Mouse (Mus musculus): ENCODE data around the gene Rhobtb3. TPM values are rescaled to one million over a fixed set of nuclear protein-coding genes. Genes with fewer than 3 reads are reported as not detected.

Rhobtb3 gene
- polyA plus RNA-seq (2016; fragmentation: Nextera tagmentation; extraction: Ambion mirVana), result 9.7 and 9.8 TPM in 2 replicates

- H3K27me3 ChIP-seq (replicated peaks), result peaks cover 14% of the 10 kb centered on the region
- peaks cover 6% of the 10 kb centered on the region for H3K4me1 ChIP-seq
- H3K36me3 ChIP-seq, result no peaks in the 10 kb centered on the region; the same call in 1 of the 2 replicates
- H3K9ac ChIP-seq, result peak within 1 kb of the TSS; percentile 69
- WGBS (ENCODE audit: insufficient replicate concordance), result under 1% methylated on average over 108 of the region's 110 CpGs
- H3K4me3 ChIP-seq, result peak within 1 kb of the TSS; percentile 69
- peak within 1 kb of the TSS; percentile 90 for H3K4me2 ChIP-seq
- no peaks in the 10 kb centered on the region for H3K9me3 ChIP-seq (replicated peaks)
- peak within 1 kb of the TSS; percentile 71 for H3K27ac ChIP-seq
- ATAC-seq, result peak; percentile 78
These were observed at the start of gene Rhobtb3 for GRCm38 (mm10) chr13:75943189-75944043. Rhobtb3 (minus strand) TSS chr13:75943925.

DNA sequence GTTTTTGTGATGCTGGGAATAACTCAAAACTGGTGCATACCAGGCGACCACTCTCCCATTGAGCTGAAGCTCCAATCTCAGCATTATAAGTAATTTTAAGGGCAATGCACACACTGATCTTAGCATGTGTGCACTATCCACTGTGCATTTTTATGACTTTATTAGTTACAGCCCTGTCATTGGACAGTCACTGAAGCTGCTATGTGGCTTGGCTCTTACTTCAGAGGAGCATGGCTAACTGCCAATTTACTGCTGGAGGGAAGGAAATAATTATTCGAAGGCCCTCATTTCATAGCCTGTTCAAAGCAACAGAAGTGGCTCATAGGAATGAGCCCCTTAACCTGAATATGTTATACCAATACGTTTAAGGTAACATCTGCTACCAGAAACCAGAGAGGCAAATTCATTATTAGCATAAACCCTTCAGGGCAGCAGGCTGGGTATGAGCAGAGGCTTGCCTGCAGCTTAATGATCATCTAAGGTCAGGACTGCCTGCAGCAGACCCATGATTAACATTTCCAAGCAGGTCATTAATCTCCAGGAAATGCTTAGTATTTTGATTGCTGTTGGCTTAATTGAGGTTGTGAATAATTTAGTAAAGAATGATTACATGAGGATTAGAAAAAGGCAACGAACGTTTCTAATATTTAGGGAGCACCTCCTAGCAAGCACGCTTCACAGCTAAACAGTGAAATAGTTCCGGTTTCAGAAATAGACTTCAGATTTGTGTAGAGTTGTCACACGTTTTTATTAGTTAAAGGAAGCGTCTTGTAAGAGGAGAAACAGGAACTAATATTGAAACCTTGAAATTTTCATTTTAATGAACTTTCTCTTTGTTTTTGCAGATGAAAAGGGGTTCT lies 48.7 kb upstream of the Rhobtb3 start:
- Histone ChIP-seq H3K4me2 (no peak overlapping the region), H3K27ac (no peak overlapping the region), H3K27me3 (replicated peaks) (no peaks in the 10 kb centered on the region), H3K4me1 (no peaks in the 10 kb centered on the region), H3K36me3 (peaks cover 6% of the 10 kb centered on the region), H3K9ac (no peak overlapping the region), H3K9me3 (replicated peaks) (0 out of 2 replicates have a peak, but pooled peaks cover 3% of the 10 kb centered on the region), H3K4me3 (no peak overlapping the region)
- 60% methylated on average over 9 of the region's 9 CpGs for WGBS (ENCODE audit: insufficient replicate concordance)
- ATAC-seq, result no peak

- no peaks in the 10 kb centered on the region for H3K27me3 ChIP-seq (replicated peaks)
- no peaks in the 10 kb centered on the region for H3K36me3 ChIP-seq
- ATAC-seq, result no peak
- no peaks in the 10 kb centered on the region for H3K4me1 ChIP-seq
- H3K4me3 ChIP-seq, result no peak overlapping the region
- H3K27ac ChIP-seq, result no peak overlapping the region
- WGBS (ENCODE audit: insufficient replicate concordance), result 73% methylated on average over 1 of the region's 1 CpGs
- H3K4me2 ChIP-seq, result no peak overlapping the region
- H3K9ac ChIP-seq, result no peak overlapping the region
- no peaks in the 10 kb centered on the region for H3K9me3 ChIP-seq (replicated peaks)
These were observed 44.4 kb upstream of the Rhobtb3 start for GRCm38 (mm10) chr13:75988096-75988495.

- no peak overlapping the region for H3K4me2 ChIP-seq
- H3K27ac ChIP-seq, result no peak overlapping the region
- no peak for ATAC-seq
- no peaks in the 10 kb centered on the region for H3K36me3 ChIP-seq
- no peak overlapping the region for H3K4me3 ChIP-seq
- H3K9me3 ChIP-seq (replicated peaks), result no peaks in the 10 kb centered on the region
- H3K9ac ChIP-seq, result no peak overlapping the region
- no peaks in the 10 kb centered on the region for H3K27me3 ChIP-seq (replicated peaks)
- H3K4me1 ChIP-seq, result no peaks in the 10 kb centered on the region
These were observed 38.2 kb upstream of the Rhobtb3 start for GRCm38 (mm10) chr13:75981901-75982300.

DNA sequence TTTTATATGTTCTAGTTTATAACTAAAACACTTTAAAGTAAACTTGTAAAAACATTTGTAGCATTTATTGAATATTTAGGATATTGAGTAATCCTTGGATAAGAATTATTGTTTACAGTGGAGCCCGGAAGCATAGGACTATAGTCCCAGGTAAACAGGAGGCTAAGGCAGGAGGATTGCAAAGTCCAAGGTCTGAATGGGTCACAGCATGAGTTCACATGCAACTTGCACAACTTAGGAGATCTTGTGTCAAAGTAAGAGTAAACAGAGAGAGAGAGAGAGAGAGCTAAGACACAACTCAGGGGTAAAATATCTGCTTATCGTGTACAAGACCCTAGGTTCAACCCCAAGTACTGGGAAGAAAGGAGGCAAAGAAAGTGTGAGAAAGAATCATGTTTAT lies 32.9 kb upstream of the Rhobtb3 start:
- peak; percentile 51; the same call in 1 of the 2 replicates for ATAC-seq

DNA sequence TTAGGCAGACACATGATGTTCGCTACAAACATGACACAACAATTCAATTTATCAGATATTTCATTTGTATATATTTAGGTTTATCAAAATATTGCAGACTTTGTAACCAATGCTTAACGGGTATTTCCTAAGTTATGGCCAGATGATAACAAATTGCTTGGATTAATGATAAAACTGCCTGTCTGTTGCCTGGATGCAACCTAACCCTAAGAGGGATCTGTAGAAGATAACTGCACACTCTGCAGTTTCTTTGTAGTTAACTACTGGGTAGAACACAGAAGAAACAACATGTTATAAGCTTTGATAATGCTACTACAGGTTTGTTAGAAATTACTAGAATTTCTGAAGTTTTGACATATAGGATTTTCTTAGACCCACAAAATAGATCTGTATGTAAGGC lies 32.5 kb upstream of the Rhobtb3 start:
- Histone ChIP-seq H3K4me1 (no peaks in the 10 kb centered on the region), H3K36me3 (no peaks in the 10 kb centered on the region), H3K27ac (no peak overlapping the region), H3K9ac (no peak overlapping the region), H3K27me3 (replicated peaks) (no peaks in the 10 kb centered on the region), H3K4me3 (no peak overlapping the region), H3K4me2 (no peak overlapping the region), H3K9me3 (replicated peaks) (no peaks in the 10 kb centered on the region)
- no peak; the same call in 1 of the 2 replicates for ATAC-seq
- 53% methylated on average over 2 of the region's 2 CpGs for WGBS (ENCODE audit: insufficient replicate concordance)

More for the DNA sequence above, 32.9 kb upstream of the Rhobtb3 start:
- H3K9ac ChIP-seq, result no peak overlapping the region
- H3K27ac ChIP-seq, result no peak overlapping the region
- H3K27me3 ChIP-seq (replicated peaks), result no peaks in the 10 kb centered on the region
- no peaks in the 10 kb centered on the region for H3K9me3 ChIP-seq (replicated peaks)
- WGBS (ENCODE audit: insufficient replicate concordance), result 65% methylated on average over 2 of the region's 2 CpGs
- H3K4me3 ChIP-seq, result no peak overlapping the region
- H3K4me2 ChIP-seq, result no peak overlapping the region
- H3K36me3 ChIP-seq, result no peaks in the 10 kb centered on the region
- H3K4me1 ChIP-seq, result no peaks in the 10 kb centered on the region

DNA sequence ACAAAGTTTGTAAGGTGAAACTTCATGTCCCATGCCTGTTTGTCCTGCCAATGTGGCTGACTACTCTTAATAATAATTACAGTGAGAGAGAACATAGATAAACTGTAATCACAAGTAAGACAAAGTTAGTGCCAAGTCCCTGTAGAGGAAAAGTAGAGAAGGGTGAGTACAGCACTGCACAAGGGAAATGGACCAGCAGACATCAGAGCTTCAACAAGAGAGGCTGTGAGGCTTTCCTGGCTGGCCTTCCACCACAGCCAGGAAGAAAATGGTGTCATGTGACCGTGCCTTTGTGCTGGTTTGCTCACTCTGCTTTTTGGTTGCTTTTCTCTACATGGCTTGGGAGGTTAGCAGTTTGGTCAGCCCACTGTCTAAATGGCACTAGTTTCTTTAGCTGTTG lies 31.9 kb upstream of the Rhobtb3 start:
- WGBS (ENCODE audit: insufficient replicate concordance), result 52% methylated on average over 1 of the region's 1 CpGs
- Histone ChIP-seq H3K4me1 (no peaks in the 10 kb centered on the region), H3K4me2 (no peak overlapping the region), H3K36me3 (no peaks in the 10 kb centered on the region), H3K9me3 (replicated peaks) (no peaks in the 10 kb centered on the region), H3K9ac (no peak overlapping the region), H3K27me3 (replicated peaks) (no peaks in the 10 kb centered on the region), H3K27ac (no peak overlapping the region), H3K4me3 (no peak overlapping the region)
- ATAC-seq, result no peak

DNA sequence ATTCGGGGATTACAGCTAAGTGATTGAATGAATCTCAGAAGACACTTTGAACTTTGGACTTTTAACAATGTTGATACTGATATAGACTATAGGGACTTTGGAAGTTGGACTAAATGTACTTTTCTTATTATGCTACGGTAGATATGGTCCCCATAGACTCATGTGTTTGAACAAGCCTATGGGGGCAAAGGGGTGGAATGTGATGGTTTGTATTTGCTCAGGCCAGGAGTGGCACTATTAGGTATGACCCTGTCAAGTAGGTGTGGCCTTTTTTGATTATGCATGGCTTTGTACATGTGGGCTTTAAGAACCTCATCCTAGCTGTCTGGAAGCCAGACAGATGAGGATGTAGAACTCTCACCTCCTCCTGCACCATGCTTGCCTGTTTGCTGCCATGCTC lies 30.8 kb upstream of the Rhobtb3 start:
- ATAC-seq, result no peak

GRCm38 (mm10) chr13:75966850-75967249 lies 23.1 kb upstream of the Rhobtb3 start, which contains the start of gene Spata9:
Spata9 (plus strand) TSS chr13:75967150.
- H3K27ac ChIP-seq, result no peak within 1 kb of the TSS
- no peaks in the 10 kb centered on the region for H3K36me3 ChIP-seq
- H3K4me1 ChIP-seq, result no peaks in the 10 kb centered on the region
- H3K9me3 ChIP-seq (replicated peaks), result no peaks in the 10 kb centered on the region
- no peak for ATAC-seq
- H3K4me3 ChIP-seq, result no peak within 1 kb of the TSS
- 55% methylated on average over 1 of the region's 1 CpGs for WGBS (ENCODE audit: insufficient replicate concordance)
- no peak within 1 kb of the TSS for H3K4me2 ChIP-seq
- H3K9ac ChIP-seq, result no peak within 1 kb of the TSS
- H3K27me3 ChIP-seq (replicated peaks), result no peaks in the 10 kb centered on the region

More for the DNA sequence above, 30.8 kb upstream of the Rhobtb3 start:
- H3K27me3 ChIP-seq (replicated peaks), result no peaks in the 10 kb centered on the region
- no peak overlapping the region for H3K27ac ChIP-seq
- H3K4me1 ChIP-seq, result no peaks in the 10 kb centered on the region
- no peak overlapping the region for H3K9ac ChIP-seq
- no peak overlapping the region for H3K4me2 ChIP-seq
- WGBS (ENCODE audit: insufficient replicate concordance), result 58% methylated on average over 2 of the region's 2 CpGs
- H3K4me3 ChIP-seq, result no peak overlapping the region
- no peaks in the 10 kb centered on the region for H3K36me3 ChIP-seq
- H3K9me3 ChIP-seq (replicated peaks), result no peaks in the 10 kb centered on the region

- no peak overlapping the region for H3K27ac ChIP-seq
- H3K36me3 ChIP-seq, result no peaks in the 10 kb centered on the region
- no peaks in the 10 kb centered on the region for H3K9me3 ChIP-seq (replicated peaks)
- H3K4me2 ChIP-seq, result no peak overlapping the region
- no peak overlapping the region for H3K4me3 ChIP-seq
- H3K4me1 ChIP-seq, result no peaks in the 10 kb centered on the region
- no peak overlapping the region for H3K9ac ChIP-seq
- no peaks in the 10 kb centered on the region for H3K27me3 ChIP-seq (replicated peaks)
- ATAC-seq, result no peak
These were observed 11.8 kb upstream of the Rhobtb3 start for GRCm38 (mm10) chr13:75955357-75955992.

GRCm38 (mm10) chr13:75950295-75950694 lies 6.6 kb upstream of the Rhobtb3 start:
- no peak overlapping the region for H3K4me3 ChIP-seq
- ATAC-seq, result no peak
- H3K9ac ChIP-seq, result no peak overlapping the region
- H3K36me3 ChIP-seq, result no peaks in the 10 kb centered on the region
- H3K4me1 ChIP-seq, result no peaks in the 10 kb centered on the region
- H3K27ac ChIP-seq, result no peak overlapping the region
- WGBS (ENCODE audit: insufficient replicate concordance), result 64% methylated on average over 1 of the region's 1 CpGs
- no peak overlapping the region for H3K4me2 ChIP-seq
- no peaks in the 10 kb centered on the region for H3K9me3 ChIP-seq (replicated peaks)
- H3K27me3 ChIP-seq (replicated peaks), result no peaks in the 10 kb centered on the region

All from liver, embryonic 12.5 days (tissue).